Mouse (Mus musculus) telencephalon, adult 2 months (tissue): ENCODE measurements around the gene Slc2a5.

Source experiments
- DNase-seq: peaks from one replicate; pipeline ENCODE4 v3.0.0-alpha.2; 2011; ENCODE audit warnings: low read depth, low spot score

Slc2a5 gene

GRCm38 (mm10) chr4:150139090-150139489, 20.0 kb downstream of the Slc2a5 start:
- DNase-seq, result no peak

- DNase-seq, result no peak
Observed at GRCm38 (mm10) chr4:150140346-150140745, 21.3 kb downstream of the Slc2a5 start.

GRCm38 (mm10) chr4:150144242-150144641, 25.2 kb downstream of the Slc2a5 start:
- no peak for DNase-seq

DNA sequence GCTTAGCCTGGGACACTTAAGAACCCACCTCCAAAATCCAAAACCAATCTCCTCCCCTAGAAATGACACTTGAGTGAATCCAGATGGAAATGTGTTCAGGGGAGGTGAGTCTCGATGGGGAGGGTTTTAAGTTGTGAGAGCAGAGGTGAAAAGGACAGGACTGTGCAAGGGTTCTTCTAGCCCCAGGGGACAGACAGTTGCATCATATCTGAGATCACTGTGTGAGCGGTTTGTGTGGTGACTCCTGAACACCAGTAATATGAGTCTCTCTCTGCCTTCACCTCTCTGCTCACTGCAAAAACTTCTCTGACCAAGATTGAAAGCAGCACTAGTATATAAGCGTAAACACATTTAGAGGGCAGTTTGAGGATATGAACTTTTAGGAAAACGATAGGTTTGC, 27.2 kb downstream of the Slc2a5 start:
- no peak for DNase-seq

DNA sequence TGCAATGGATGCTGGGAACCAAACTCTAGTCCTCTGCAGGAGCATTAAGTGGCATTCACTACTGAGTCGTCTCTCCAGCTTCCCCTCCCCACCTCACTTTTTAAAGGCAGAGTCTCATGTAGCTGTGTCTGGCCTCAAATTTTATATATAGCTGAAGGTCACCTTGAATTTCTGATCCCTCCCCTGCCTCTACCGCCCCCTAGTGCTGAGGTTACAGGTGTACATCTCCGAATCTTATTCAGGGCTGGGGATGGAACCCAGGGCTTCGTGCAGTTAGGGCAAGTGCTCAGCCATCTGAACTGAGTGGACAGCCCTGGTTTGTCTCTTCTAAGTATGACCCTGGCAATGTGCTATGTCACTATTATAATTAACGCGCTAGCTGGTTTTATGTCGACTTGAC, 32.0 kb downstream of the Slc2a5 start:
- no peak for DNase-seq

- DNase-seq, result no peak
Observed at GRCm38 (mm10) chr4:150152483-150152882, 33.4 kb downstream of the Slc2a5 start.

DNA sequence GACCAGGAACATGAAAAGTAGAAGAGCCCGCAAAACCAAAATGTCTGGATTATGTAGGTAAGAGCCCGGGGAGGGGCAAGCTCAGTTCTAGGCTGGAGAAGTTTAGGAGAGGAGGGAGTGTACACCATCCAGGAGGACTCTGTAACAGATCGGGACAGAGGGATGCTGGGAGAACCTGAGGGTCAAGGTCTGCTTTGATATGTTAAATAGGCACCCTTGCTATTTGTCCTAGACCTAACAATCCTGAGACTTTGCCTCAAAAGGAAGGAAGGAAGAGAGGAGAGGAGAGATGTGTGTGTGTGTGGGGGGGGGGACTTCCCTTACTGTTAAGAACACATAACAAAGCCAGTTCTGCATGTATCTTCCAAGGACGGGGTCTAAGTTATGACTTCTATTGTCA, 36.2 kb downstream of the Slc2a5 start:
- no peak for DNase-seq

DNA sequence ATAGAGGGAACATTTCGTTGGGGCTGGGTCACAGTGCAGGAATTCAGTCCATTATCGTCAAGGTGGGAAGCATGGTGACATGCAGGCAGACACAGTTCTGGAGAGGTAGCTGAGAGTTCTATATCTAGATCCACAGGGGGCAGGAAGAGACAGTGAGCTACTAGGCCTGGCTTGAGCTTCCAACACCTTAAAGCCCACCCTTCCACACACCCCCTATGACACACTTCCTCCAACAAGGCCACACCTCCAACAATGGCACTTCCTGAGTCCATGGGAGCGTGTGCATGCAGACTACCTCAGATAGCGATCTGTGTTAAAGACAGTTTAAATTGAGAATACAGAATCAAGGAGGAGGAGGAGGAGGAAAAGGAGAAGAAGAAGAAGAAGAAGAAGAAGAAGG, 36.6 kb downstream of the Slc2a5 start:
- no peak for DNase-seq

DNA sequence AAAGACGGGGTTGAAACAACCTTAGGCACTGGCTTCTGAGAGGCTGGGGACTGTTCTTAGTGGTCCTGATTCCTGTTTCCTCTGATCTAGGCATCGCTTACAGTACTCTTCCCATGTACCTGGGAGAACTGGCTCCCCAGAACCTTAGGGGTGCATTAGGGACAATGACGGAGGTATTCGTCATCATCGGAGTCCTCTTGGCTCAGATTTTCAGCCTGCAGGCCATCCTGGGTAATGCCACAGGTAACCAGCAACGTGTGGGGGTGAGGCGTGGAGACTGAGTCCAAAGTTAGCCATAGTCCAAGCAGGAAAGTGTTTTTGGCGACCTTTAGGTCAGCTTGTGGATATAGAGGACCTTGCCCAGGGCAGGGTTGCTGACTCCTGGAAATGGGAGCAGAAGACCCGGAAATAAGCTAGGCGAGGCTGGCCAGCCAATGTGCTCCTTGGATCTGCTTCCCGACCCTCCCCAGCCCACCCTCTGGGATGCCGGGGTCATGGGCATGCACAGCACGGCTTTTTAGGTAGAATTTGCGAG, 38.3 kb downstream of the Slc2a5 start:
- DNase-seq, result no peak

- no peak for DNase-seq
Observed at GRCm38 (mm10) chr4:150159458-150159857, 40.4 kb downstream of the Slc2a5 start.

DNA sequence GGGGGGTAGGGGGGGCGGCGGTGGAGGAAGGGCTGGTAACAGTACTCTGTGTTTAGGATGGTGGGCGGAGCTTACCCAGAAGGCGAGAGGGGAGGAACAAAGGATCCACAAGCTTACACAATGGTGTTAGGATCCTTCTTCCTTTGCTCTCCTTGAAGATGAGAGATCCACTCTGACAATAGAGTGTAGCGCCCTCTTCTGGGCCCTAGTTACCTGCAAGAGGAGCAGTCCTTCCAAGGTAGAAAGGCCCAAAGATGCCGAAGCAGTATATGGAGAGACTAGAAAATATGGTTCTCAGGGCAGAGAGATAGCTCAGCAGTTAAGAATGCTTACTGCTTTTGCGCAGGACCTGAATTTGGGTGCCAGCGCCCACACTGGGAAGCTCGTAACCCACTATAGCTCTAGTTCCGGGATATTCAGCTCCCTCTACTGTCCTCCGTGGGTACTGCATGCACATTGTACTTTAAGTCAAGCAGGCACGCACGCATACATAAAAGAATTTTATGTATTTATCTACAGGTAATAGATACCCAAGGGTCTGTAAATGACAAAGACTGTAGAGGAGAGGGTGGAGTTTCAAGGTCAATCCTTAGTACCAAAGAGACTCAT, 43.6 kb downstream of the Slc2a5 start:
- no peak for DNase-seq

GRCm38 (mm10) chr4:150164875-150165274, 45.8 kb downstream of the Slc2a5 start:
- DNase-seq, result no peak

DNA sequence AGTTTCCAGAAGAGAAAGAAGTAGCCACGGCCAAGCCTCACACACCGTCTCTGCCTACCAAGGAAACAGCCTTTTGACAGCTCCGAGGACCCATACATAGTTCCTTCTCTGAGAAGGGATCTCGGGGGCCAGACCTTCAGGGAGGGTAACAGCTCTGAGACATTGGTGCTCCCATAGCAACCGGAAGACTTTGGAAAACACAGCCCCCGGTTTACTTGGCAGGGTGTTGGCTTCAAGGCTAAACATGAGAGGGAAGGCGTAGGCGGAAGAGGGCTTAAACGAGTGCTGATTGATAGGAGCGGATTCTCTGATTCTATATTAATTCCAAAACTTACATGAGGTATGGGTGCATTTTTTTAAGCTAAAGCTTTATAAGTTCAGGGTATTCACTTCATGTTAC, 49.3 kb downstream of the Slc2a5 start:
- DNase-seq, result peak; percentile 38

DNA sequence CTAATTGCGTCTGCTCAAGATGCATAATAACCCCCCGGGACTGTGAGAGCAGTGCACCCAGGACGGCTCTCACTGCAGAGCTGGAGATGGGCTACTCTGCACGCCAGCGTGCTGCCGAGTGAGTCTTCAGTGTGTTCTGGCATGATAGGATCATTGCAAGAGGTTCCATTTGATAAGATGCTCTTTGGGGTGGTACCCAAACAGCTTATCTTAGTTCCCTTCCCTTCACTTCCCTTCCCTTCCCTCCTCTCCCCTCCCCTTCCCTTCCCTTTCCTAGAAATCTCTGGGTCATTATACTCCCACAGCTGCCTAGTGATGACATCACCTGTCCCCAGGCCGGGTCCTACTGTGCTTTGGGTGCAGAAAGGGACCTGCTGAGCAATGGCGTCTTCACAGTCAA, 53.0 kb downstream of the Slc2a5 start:
- no peak for DNase-seq

GRCm38 (mm10) chr4:150173281-150173680, 54.2 kb downstream of the Slc2a5 start:
- DNase-seq, result no peak

DNA sequence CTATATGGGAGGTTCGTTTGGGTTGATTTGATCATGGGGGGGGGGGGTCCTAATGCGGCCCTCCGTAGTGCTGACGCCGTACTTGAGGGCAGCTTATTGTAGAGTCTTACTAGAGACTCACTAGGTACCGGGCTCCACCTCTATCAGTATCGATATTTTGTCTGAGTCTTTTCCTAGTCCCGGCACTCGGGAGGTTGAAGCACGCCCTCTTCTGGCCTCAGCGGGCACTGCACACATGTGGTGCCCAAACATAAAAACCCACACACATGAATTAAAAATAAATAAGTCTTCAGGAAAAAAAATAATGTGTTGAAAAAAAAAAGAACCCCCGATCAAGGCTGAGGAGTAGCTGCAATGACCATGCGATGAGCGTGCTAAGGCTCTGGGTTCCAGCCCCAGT, 54.9 kb downstream of the Slc2a5 start:
- DNase-seq, result no peak

DNA sequence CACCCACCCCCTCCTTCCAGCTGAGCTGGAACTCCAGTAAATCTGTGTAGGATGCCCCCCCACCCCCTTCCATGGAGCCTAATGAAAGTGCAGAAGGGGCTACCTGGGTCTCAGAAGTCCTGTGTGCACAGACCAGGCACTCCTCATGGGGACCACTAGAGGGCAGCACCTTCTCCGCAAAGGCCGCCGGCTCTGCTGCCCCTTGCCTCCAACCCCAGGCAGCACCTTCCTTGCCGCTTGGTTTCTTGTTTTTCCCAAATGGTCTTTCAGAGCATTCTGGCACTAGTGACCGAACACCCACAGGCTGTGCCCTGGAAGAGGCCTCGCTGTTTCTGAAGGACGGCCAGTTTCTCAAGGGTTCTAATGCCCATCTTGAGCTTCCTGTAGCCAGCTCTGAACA, 57.5 kb downstream of the Slc2a5 start:
- no peak for DNase-seq

DNA sequence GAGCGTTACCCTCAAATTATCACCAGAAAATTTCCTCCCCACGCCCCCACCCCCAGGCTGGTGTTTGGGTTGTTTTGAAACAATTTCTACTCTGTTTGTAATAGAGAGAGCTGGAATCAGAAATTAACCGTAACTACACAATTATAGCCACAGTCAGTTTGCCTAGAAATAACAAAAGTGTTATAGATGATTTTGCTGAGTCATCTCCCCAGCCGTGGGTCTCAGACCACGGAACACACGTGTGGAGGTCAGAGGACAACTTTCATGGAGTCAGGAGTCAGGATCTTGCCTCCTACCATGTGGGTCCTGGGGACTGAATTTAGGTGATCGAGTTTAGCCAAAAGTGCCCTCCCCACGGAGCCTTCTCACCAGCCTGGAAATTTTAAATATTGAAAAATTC, 58.0 kb downstream of the Slc2a5 start:
- DNase-seq, result no peak

DNA sequence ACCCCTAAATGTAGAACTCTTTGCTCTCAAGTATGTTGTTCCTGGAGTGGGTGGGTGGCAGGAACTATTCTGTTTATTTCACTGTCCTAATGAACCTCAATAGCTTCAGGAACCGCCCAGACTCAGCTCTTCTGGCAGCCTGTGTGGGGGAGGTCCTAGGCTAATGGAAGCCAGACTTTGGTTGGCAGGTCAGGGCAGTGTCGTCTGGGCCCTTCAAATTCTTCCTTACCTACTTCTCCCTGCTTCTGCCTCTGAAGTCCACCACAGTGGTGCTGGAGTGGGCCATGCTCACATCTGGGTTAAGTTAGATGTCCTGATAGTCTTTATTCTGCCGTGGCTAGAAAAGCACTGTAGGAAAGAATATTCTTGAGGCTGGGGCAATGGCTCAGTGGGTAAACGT, 59.0 kb downstream of the Slc2a5 start:
- no peak for DNase-seq

- no peak for DNase-seq
Observed at GRCm38 (mm10) chr4:150181304-150181703, 62.2 kb downstream of the Slc2a5 start.

DNA sequence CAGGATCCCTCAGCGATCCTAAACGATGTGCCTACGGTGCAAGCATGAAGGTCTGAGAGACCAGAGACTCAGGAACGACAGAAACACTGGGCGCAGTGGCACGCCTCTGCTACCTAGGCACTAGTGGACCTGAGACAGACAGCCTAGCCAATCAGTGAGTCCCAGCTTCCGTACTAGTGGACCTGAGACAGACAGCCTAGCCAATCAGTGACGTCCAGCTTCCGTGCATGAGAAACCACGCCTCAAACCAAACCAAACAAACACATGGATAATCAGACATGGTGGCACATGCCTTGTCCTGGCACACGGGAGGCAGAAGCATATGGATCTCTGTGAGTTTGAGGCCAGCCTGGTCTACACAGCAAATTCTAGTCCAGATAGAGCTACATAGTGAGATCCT, 69.2 kb downstream of the Slc2a5 start:
- no peak for DNase-seq

DNA sequence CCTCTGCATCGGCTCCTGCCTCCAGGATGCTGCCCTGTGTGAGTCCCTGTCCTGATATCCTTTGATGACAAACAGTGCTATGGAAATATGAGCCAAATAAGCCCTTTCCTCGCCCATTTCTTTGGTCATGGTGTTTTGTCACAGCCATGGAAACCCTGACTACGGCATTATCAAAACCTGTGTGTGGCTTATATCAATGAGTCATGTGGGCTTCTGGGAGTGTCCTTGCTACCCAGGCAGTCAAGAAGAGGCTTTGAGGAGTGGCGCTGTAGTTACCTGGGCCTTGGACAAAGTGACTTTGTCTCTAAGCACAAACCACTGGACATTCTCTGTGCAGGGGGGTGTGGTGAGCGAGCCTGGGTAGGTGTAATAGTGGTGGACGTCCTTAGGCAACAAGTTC, 73.1 kb downstream of the Slc2a5 start:
- DNase-seq, result no peak
